Mouse (Mus musculus) small intestine, adult 2 months (tissue): ENCODE results near the gene Trappc10.

Source experiments
- CTCF ChIP-seq: fragments of 200-500 bp; IDR thresholded peaks from 2 replicates; pipeline ENCODE4 v1.5.1; 2012; ENCODE audit warnings: low read depth, mild to moderate bottlenecking, control low read depth, inconsistent platforms, low read length, moderate library complexity, mixed read lengths; ENCODE audit not compliant: insufficient replicate concordance, insufficient read length; ENCODE audit errors: extremely low read depth
- POLR2A ChIP-seq: fragments of 200-500 bp; IDR thresholded peaks from 2 replicates; pipeline ENCODE4 v1.6.1; 2012; ENCODE audit warnings: low read depth, mild to moderate bottlenecking, control low read depth, inconsistent platforms, low read length, moderate library complexity

DNA sequence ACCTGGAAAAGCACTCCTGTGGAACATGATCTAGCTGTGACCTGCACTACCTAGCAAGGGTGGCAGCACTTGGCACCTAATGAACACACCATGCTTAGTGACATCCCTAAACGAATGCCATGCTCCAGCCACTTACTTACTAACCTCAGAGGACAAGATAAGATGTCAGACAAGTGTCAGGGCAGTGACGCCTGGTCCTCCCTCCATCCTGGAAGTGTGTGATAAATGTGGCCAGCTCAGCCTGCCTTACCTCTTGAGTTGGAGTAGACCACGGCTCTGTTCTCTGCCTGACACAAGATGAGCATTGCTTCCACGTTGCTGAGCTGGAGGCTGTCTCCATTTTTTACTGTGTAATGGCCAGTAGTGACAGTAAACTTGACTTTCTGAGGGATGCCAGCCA is 43.3 kb downstream of the Trappc10 start:
- TF ChIP-seq CTCF (no peak), POLR2A (no peak)
